Mouse (Mus musculus) right cerebral cortex, postnatal 36 days (tissue): ENCODE results near the gene Gm39566.

Source experiments
- DNase-seq, 2 experiments: peaks; one replicate each; pipeline ENCODE4 v3.0.0; 2022; ENCODE audit warnings: low spot score in 2 of 2, mixed read lengths in 1 of 2

Gene Gm39566

DNA sequence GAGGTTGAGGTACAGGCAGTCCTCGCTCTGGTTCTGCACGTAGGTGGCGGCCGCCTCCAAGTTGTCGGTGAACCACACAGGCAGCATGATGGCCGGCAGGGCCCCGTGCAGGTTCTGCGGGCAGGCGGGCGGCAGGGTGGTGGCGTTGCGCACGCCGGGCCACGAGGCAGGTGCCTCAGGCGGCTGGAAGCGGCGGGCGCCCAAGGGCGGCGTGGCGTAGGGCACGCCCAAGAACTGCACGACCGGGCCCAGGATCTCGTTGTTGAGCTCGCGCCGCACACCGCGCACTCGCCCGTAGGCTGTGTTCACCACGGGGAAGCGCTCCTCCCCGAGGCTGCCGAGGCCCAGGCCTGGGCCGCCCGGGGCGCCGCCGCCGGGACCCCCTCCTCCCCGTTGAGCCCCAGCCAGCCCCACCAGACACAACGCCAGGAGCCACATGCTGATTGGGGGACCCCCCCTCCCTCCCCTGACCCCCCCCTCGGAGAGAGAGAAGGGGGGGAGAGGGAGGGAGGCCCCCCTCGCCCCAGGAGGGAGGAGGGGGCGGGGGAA is 19.0 kb upstream of the Gm39566 start:
- DNase-seq = peak in 1 of 2 experiments; percentile 41

DNA sequence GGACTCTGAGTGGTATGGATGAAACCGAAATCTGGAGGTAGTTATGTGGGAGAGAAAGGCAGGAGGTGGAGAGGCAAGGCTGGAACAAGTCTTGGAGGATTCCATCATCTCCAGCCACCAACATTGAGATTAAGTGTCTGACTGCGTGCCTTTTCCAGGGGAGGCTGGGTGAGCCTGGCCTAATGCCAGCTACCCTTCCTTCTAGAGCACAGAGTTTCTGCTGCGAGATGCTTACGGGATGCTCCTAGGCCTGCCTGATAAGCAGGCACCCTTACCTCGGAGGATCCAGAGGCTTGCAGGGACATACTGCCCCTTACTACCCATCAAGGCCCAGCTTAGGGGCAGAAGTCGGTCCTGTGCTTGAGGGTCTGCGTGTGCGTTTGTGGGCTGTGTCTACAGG is 18.5 kb upstream of the Gm39566 start:
- DNase-seq = no peak

DNA sequence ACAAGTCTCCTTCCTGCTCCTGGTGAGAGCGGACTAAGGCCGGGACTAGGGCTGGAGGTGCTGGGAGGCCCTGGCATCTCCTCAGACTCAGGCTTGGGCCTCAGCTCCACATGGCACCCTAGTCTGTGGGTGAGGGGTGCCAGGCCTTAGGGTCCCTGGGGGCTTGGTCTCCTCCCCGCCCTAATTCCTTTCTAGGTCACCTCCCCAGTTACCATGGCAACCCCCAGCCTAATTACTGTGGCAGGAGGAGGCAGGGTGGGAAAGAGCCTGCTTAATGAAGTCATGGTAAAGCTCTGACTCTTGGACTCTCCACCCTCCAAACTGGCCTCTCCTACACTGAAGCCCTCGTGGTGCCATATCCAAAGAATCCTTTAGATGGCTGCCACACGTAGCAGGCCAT is 13.7 kb upstream of the Gm39566 start:
- DNase-seq = no peak

DNA sequence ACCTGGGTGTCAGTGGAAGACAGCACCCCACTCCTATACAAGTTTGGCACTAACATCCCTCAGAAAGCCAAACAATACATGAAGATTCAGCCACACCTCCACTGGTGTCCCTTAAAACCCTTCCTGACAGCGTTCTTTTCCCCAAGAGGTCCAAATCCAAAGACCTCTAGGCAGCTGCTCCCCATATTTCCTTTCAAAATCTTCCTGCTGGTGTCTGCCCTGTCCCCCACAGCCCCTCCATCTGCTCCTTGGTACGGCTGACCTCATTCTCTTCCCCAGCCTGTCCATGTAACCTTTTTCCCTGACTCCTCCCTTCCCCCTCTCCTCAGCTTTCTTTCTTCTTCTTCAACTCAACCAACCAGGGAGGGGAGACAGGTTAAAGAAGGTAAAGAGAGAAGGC is 8.4 kb upstream of the Gm39566 start:
- DNase-seq = no peak

GRCm38 (mm10) chr11:69822080-69822479 is 7.0 kb upstream of the Gm39566 start, which contains the start of gene Spem1:
TSS of gene Spem1 (minus strand) at chr11:69822180.
- DNase-seq = no peak

GRCm38 (mm10) chr11:69818871-69819270 is 3.8 kb upstream of the Gm39566 start:
- DNase-seq = no peak

- no peak for DNase-seq
Measured at GRCm38 (mm10) chr11:69818365-69818764, 3.3 kb upstream of the Gm39566 start, which contains the start of gene Spem2. TSS of gene Spem2 (minus strand) at chr11:69818465.

DNA sequence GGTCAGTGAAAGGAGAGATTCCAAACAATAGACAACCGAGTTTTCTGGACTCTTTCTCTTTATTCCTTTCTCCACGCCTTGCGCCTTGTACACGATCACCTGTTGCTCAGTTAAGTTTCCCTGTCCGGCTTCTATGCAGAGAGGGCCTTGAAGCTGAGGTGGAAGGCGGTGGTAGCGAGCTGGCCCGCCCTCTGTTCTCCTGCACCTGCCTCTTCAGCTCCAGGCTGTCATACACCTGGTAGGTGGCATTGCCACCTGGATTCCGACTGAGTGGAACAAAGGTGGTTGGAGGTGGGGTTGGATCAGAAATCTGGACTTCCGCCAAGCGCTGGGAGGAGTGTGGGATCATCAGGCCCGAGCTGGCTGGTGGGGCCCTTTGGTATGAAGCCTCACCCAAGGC is 1.4 kb upstream of the Gm39566 start:
- DNase-seq = no peak

DNA sequence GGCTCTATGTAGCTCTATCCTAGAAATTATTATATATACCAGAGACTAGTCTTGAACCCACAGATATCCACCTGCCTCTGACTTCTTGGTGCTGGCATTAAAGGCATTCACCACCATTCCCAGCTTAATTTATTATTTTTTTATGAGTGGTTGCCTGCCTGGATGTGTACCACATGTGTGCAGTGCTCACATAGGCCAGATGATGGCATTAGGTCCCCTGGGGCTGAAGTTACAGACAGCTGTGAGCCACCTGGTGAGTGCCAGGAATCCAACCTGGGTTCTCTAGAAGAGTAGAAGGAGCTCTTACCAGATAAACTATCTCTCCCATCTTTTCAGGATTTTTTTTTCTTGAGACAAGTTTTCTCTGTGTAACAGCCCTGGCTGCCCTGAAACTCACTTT is 4.8 kb downstream of the Gm39566 start:
- no peak for DNase-seq

DNA sequence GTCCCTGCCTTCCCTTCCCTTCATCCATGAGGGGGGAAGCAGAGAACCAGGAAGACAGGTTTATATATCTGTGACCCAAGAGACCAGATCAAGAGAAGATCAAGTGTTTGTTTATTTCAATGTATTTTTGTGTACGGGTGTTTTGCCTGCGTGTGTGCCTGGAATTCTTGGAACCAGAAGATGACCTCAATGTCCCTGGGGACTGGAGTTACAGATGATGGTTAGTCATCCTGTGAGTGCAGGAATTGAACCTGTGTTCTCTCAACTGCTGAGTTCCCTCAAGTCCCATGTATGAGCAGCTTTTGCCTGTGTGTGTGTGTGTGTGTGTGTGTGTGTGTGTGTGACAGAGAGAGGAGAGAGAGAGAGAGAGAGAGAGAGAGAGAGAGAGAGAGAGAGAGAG is 7.5 kb downstream of the Gm39566 start:
- DNase-seq = no peak

DNA sequence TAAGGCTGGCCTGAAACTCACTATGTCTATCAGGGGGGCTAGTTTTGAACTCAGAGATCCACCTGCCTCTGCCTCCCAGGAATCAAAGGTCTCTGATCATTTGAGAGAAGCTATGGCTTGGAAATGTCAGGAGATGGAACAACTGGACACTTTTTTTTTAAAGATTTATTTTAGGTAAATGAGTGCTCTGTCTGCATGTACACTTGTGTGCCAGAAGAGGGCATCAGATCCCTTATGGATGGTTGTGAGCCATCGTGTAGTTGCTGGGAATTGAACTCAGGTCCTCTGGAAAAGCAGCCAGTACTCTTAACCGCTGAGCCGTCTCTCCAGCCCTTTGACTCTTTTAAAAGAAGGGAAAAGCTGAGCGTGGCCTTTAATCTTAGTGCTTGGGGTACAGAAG is 8.7 kb downstream of the Gm39566 start:
- DNase-seq = no peak

GRCm38 (mm10) chr11:69804972-69805909 is 9.9 kb downstream of the Gm39566 start, which contains the start of gene Tmem102:
TSS of gene Tmem102 (minus strand) at chr11:69805624.
- DNase-seq = no peak

- DNase-seq = no peak
Measured at GRCm38 (mm10) chr11:69804652-69804940, 10.5 kb downstream of the Gm39566 start.

DNA sequence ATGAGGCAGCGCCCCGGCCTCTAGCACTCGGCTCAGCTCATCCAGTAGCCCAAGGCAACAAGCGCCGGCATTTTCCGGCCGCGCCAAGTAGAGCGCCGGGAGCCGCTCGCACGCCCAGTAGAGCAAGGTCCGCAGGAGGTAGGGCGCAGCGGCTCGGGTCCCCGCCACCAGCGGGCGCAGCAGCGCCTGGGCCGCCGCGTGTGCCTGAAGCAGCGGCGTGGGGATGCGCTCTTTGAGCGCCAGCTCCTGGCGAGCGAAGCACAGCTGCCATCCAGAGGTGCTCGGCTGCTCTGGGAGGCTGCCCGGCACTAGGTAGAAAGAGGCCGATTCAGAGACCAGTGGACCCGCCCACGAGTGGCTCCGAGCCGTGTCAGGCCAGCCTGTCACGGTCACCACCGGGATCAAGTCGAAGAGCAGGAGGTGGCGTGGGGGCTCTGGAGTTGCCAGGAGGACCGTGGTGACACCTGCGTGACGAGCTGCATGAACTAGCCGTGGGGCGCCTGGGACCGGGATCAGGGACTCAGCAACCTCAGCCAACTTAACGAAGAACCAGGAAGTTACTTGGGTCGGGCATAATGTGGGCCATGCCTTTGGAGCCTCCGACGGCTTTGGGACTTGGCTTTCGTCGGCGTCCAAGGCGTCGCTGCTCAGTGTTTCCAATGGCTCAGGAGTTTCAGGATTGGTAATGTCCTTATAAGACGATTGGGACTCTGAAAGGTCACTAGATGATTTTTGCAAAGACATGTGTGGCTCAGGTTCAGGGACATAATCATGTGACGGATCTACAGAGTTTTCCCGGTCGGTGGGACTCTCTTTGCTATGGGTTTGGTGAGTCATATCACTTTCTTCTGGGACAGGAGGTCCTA is 11.1 kb downstream of the Gm39566 start:
- DNase-seq = peak; percentile 27 to 44

DNA sequence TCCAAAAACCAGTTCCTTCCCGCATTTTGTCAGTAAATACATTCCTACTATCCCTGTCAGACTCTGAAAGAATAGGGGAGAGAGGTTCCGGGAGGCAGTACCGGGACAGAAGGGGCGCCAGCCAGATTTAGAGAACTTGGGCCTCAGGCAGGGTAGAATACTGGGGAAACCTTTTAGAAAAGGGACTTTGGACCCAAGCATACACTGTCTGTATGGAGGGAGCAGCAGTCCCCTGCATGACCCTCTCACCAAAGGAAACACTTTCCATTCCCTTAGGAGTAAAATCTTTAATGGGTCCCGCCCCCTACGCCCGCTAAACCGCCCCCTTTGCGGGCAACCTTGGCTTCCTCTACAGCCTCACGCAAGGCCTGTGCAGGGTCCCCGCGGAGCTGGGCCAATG is 11.8 kb downstream of the Gm39566 start:
- no peak for DNase-seq

GRCm38 (mm10) chr11:69802648-69803105 is 12.4 kb downstream of the Gm39566 start:
- peak; percentile 62 to 64 for DNase-seq

DNA sequence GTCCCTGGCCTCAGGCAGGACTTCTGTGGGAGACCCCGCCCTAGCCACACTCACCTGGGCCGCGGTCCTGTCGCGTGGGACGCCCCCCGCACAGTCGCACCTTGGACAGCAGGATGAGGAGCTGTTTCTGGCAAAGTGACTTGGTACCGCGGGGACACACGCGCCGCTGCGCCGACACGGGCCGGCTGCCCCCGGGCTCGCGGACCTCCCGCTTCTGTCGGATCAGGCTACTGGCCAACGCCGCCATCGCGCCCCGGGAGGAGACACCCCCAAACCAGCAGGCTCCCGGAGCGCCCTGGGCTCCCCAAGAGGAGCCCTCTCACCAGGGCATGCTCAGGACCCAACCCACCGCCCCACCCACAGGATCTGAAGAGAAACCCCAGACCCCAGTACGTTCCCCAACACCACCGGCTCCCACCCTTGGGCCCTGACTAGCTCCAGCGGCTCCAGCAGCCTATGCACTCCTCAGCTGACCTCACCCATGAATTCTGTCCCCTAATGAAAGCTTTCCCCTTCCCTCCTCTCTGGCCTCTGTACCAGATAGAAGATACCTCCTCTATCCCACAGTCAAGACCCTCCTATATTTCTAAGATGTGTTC is 13.6 kb downstream of the Gm39566 start, which contains the start of gene Fgf11:
Gene Fgf11 (minus strand): TSS at position 479 of the 599 bp plus-strand sequence.
- DNase-seq = no peak

- DNase-seq = no peak
Measured at GRCm38 (mm10) chr11:69800392-69801197, 14.5 kb downstream of the Gm39566 start.

DNA sequence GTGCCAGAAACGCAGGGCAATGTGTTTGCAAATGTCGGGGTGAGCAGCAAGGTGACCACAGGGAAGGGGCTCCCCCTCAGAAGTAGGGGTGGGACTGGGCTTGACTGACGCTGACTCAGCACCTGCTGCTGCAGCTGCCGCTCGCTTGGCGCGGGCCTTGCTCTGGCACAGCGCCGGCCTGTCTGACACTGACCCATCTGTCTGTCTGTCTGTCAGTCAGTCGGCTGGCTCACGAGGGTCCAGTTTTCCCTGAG is 15.0 kb downstream of the Gm39566 start:
- DNase-seq = no peak

DNA sequence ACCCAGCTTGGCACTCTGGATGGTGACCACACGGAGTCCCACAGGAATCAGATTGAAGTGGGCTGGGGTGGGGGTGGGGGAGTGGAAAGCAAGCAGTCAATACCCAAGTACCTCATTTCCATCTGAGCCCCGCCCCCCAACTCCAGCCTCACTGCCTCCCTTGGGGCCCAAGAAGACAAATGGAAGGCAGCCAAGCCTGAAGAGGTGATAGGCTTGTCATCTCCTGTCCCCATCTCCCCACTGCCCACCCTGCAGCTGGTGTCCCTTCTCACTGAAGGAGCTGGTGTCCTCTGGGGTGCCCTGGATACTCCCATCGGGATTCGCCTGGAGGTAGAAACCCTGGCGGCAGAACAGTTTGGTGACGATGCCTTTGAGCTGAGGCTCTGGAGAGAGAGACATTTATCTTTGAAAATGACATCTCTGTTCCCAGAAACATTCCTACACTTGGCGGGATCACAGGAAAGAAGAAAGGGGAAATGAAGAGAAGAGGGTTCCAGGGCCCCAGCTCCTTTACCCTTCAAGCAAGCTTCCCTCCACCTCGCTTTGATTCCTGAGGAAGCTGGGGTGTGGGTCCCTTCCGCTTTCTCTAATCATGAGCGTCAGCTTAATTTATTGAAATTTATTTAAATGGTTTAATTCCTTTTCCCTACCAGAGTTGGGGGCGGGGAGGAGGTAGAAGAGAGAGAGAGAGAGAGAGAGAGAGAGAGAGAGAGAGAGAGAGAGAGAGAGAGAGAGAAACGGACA is 15.5 kb downstream of the Gm39566 start:
- DNase-seq = no peak
